Mouse (Mus musculus): Measurements from ENCODE around the gene Hsf4. TPM values are rescaled to one million over a fixed set of nuclear protein-coding genes. Genes with fewer than 3 reads are reported as not detected.
"Not testable (repeated sequence)": the region's sequence is repeated elsewhere in the genome, so short reads cannot be mapped to it uniquely, and the experiment has no call there.

The Hsf4 gene
- 0.54 and 0.76 TPM in 2 replicates for polyA plus RNA-seq (2015; fragmentation: Nextera tagmentation; extraction: Ambion mirVana)

DNA sequence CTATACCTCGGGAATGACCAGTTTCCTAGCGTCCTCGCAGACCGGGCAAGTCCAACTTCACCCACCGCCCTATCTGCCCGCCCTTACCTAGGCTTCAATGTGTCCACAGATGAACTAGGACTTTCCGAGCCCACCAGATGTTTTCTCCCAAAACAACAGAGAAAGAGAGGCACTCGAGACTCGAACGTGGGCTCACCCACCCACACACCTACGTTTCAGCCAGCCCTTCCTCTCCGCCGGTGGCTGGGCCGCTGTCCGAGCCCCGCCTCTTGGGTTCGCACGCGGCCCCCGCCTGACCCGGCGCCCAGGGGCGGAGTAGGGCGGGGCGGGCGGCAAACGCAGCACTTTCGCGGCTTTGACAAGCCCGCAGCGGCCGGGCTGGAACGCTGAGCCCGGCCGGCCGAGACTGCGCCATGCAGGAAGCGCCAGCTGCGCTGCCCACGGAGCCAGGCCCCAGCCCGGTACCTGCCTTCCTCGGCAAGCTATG lies at the start of gene Hsf4:
Gene Hsf4 (plus strand): TSS at position 341 of the 487 bp plus-strand sequence.
- Histone ChIP-seq H3K27ac (replicated peaks) (peak within 1 kb of the TSS; percentile 36), H3K36me3 (no peaks in the 10 kb centered on the region), H3K4me3 (peak within 1 kb of the TSS; percentile 45), H3K27me3 (peaks cover 85% of the 10 kb centered on the region), H3K4me2 (peak within 1 kb of the TSS; percentile 84), H3K4me1 (replicated peaks) (peaks cover 36% of the 10 kb centered on the region), H3K9me3 (no peaks in the 10 kb centered on the region), H3K9ac (peak within 1 kb of the TSS; percentile 40)
- under 1% methylated on average over 42 of the region's 42 CpGs for WGBS
- no peak for ATAC-seq (ENCODE audit: low FRiP score, low read depth)

DNA sequence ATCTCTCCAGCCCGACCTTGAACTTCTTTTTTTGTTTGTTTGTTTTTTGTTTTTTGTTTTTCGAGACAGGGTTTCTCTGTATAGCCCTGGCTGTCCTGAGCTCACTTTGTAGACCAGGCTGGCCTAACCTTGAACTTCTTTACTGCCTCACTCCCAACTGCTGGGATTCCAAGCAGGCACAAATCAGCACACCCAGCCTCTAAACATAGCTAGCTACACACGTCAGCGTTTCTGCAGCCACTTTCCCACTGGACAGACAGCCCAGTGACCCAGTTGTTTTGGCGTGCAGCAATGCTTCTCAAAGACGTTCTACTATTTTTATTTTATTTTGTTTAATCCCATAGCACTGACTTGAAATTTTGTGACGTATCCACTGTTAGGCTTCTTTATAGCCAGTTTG lies 45.8 kb upstream of the Hsf4 start:
- WGBS: 82% methylated on average over 7 of the region's 7 CpGs
- Histone ChIP-seq H3K9me3 (no peaks in the 10 kb centered on the region), H3K4me2 (peak overlapping the region; percentile 92; the same call in 1 of the 2 replicates), H3K4me1 (replicated peaks) (peaks cover 24% of the 10 kb centered on the region), H3K36me3 (no peaks in the 10 kb centered on the region), H3K9ac (peak overlapping the region; percentile 61; the same call in 1 of the 2 replicates), H3K27ac (replicated peaks) (peak overlapping the region; percentile 86; the same call in 1 of the 2 replicates), H3K4me3 (no peak overlapping the region), H3K27me3 (no peaks in the 10 kb centered on the region)
- no peak for ATAC-seq (ENCODE audit: low FRiP score, low read depth)

- 3% methylated on average over 34 of the region's 34 CpGs for WGBS
Measured at GRCm38 (mm10) chr8:105224413-105225271, 45.0 kb upstream of the Hsf4 start, which contains the start of gene D230025D16Rik. Gene D230025D16Rik, plus strand, starts transcription at chr8:105225145.

DNA sequence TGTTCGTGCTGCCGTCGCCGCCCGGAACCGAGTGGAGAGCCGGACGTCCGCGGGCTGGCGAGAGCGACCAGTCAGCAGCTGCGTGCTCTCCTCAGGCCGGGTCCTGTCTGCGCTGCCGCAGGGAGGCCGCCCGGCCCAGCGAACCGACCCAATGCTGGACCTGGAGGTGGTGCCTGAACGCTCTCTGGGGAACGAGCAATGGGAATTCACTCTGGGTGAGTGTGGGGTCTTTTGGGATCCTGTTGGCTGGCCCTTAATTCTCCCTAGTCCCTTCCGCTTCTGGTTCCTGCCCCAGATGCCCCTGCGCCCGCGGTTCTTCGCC lies 44.4 kb upstream of the Hsf4 start:
- Histone ChIP-seq H3K9ac (peak overlapping the region; percentile 91), H3K9me3 (no peaks in the 10 kb centered on the region), H3K4me2 (peak overlapping the region; percentile 92), H3K27me3 (no peaks in the 10 kb centered on the region), H3K4me1 (replicated peaks) (peaks cover 24% of the 10 kb centered on the region), H3K36me3 (no peaks in the 10 kb centered on the region), H3K4me3 (peak overlapping the region; percentile 91), H3K27ac (replicated peaks) (peak overlapping the region; percentile 86)
- no peak; the same call in 1 of the 2 replicates for ATAC-seq (ENCODE audit: low FRiP score, low read depth)
- WGBS: 0% methylated on average over 27 of the region's 27 CpGs

More at GRCm38 (mm10) chr8:105224413-105225271, 45.0 kb upstream of the Hsf4 start, which contains the start of gene D230025D16Rik:
- Histone ChIP-seq H3K4me1 (replicated peaks) (peaks cover 24% of the 10 kb centered on the region), H3K27me3 (no peaks in the 10 kb centered on the region), H3K27ac (replicated peaks) (peak within 1 kb of the TSS; percentile 86), H3K9me3 (no peaks in the 10 kb centered on the region), H3K4me2 (peak within 1 kb of the TSS; percentile 92), H3K9ac (peak within 1 kb of the TSS; percentile 91), H3K4me3 (peak within 1 kb of the TSS; percentile 91), H3K36me3 (no peaks in the 10 kb centered on the region)
- peak; percentile 96 for ATAC-seq (ENCODE audit: low FRiP score, low read depth)

DNA sequence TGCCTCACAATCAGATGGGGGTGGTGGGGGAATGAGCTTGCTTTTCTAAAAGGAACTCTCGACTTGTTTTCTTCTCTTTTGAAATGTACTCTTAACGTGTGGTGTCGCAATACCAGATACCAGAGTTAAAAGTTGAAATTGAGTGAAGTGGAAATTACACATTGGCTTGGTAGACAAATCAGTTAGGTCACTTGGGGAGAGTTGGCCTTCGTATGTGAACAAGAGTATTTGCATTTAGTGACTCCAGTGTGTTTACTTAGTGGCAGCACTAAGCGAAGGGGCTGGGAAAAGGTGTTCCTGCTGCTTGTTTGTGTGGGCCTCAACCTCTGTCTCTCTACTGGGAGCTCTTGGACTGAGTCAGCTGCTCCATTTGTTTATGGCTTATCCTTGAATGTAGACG lies 43.7 kb upstream of the Hsf4 start:
- Histone ChIP-seq H3K27me3 (no peaks in the 10 kb centered on the region), H3K4me3 (peak overlapping the region; percentile 91), H3K4me2 (peak overlapping the region; percentile 92), H3K4me1 (replicated peaks) (peaks cover 24% of the 10 kb centered on the region), H3K27ac (replicated peaks) (no peak overlapping the region), H3K36me3 (no peaks in the 10 kb centered on the region), H3K9ac (peak overlapping the region; percentile 91), H3K9me3 (no peaks in the 10 kb centered on the region)
- no peak for ATAC-seq (ENCODE audit: low FRiP score, low read depth)
- 43% methylated on average over 6 of the region's 6 CpGs for WGBS

GRCm38 (mm10) chr8:105231503-105232320 lies 37.9 kb upstream of the Hsf4 start:
- WGBS: 89% methylated on average over 12 of the region's 12 CpGs
- H3K9me3 ChIP-seq: no peaks in the 10 kb centered on the region
- H3K9ac ChIP-seq: no peak overlapping the region
- peaks cover 6% of the 10 kb centered on the region for H3K36me3 ChIP-seq
- H3K27ac ChIP-seq (replicated peaks): no peak overlapping the region
- H3K4me1 ChIP-seq (replicated peaks): peaks cover 3% of the 10 kb centered on the region; the same call in 1 of the 2 replicates
- H3K4me3 ChIP-seq: no peak overlapping the region
- ATAC-seq (ENCODE audit: low FRiP score, low read depth): no peak
- H3K27me3 ChIP-seq: no peaks in the 10 kb centered on the region
- no peak overlapping the region for H3K4me2 ChIP-seq

DNA sequence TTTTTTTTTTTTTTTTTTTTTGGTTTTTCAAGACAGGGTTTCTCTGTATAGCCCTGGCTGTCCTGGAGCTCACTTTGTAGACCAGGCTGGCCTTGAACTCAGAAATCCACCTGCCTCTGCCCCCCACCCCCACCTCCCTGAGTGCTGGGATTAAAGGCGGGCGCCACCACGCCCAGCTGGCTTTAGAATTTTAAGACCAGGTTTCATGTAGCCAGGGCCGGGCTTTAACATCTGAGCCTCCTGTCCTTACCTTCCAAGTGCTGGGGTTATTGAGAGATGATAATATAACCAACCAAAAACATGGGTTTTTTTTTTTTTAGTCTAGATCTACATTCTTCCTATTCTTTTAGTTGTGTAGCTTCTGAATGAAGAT lies 37.3 kb upstream of the Hsf4 start:
- ATAC-seq (ENCODE audit: low FRiP score, low read depth); H3K27me3 ChIP-seq; H3K4me2 ChIP-seq; H3K9me3 ChIP-seq; H3K36me3 ChIP-seq; H3K4me1 ChIP-seq (replicated peaks); H3K9ac ChIP-seq; H3K27ac ChIP-seq (replicated peaks); H3K4me3 ChIP-seq: not testable (repeated sequence)
- 95% methylated on average over 4 of the region's 4 CpGs for WGBS

- peaks cover 6% of the 10 kb centered on the region for H3K36me3 ChIP-seq
- no peaks in the 10 kb centered on the region for H3K9me3 ChIP-seq
- no peak overlapping the region for H3K27ac ChIP-seq (replicated peaks)
- H3K9ac ChIP-seq: no peak overlapping the region
- WGBS: 79% methylated on average over 1 of the region's 1 CpGs
- H3K4me3 ChIP-seq: no peak overlapping the region
- no peak overlapping the region for H3K4me2 ChIP-seq
- H3K27me3 ChIP-seq: no peaks in the 10 kb centered on the region
- no peaks in the 10 kb centered on the region for H3K4me1 ChIP-seq (replicated peaks)
- no peak for ATAC-seq (ENCODE audit: low FRiP score, low read depth)
Measured at GRCm38 (mm10) chr8:105233126-105233935, 36.3 kb upstream of the Hsf4 start.

- WGBS: 93% methylated on average over 1 of the region's 1 CpGs
- peaks cover 22% of the 10 kb centered on the region for H3K36me3 ChIP-seq
- ATAC-seq (ENCODE audit: low FRiP score, low read depth): no peak
Measured at GRCm38 (mm10) chr8:105235206-105235605, 34.4 kb upstream of the Hsf4 start.

DNA sequence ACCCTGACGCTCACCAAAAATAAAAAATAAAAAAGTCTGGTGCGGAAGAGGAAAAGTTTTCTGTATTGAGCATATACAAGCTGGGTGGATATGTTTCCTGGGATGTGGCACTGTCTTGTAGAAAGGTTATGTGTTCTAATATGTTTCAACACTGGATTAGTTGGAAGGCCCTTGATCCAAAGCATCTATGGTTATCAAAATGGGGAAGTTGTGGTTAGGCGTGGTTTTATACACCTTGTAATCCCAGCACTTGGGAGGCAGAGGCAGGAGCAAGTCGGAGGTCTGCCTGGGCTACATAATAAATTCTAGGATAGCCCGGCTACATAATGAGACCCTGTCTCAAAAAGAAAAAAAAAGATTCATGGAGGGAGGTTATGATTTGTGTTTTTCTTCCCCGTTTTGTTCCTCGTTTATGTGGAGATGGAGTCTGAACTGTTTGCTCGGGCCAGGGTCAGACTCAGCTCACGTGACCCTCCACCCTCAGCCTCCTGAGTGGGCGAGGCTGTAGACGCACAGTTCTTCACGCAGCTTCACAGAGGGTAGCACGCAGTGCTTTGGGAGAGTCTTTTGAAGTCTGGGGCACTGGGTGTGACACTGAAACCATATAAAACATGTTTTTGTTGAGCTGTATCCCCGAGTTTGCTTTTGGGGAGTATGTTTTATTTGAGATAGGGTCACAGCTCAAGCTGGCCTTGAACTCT lies 32.0 kb upstream of the Hsf4 start:
- Histone ChIP-seq H3K4me2 (no peak overlapping the region), H3K36me3 (peaks cover 41% of the 10 kb centered on the region), H3K27ac (replicated peaks) (no peak overlapping the region), H3K4me3 (no peak overlapping the region), H3K4me1 (replicated peaks) (no peaks in the 10 kb centered on the region), H3K9ac (no peak overlapping the region), H3K9me3 (no peaks in the 10 kb centered on the region), H3K27me3 (no peaks in the 10 kb centered on the region)
- no peak for ATAC-seq (ENCODE audit: low FRiP score, low read depth)
- 91% methylated on average over 14 of the region's 14 CpGs for WGBS

More at GRCm38 (mm10) chr8:105235206-105235605, 34.4 kb upstream of the Hsf4 start:
- Histone ChIP-seq H3K9ac (no peak overlapping the region), H3K27me3 (no peaks in the 10 kb centered on the region), H3K4me2 (no peak overlapping the region), H3K27ac (replicated peaks) (no peak overlapping the region), H3K9me3 (no peaks in the 10 kb centered on the region), H3K4me1 (replicated peaks) (no peaks in the 10 kb centered on the region), H3K4me3 (no peak overlapping the region)

DNA sequence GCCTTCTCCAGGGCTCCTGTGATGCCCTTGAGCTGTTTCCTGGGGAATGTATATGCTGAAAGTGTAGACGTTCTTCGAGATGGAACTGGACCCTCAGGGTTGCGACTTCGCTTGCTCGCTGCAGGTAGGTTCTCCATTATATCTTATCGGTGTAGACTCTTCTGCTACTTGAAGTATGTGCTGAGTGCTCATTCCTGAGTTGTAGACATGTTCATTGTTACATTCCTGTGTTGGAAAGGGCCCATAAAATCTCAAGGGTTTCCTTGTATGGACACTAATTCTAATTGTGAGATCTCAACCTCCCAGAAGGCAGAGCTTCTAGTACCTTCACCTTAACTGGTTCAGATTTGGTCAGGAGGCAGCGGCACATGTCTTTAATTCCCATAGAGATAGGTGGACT lies 28.6 kb upstream of the Hsf4 start:
- Histone ChIP-seq H3K36me3 (peaks cover 38% of the 10 kb centered on the region), H3K4me2 (no peak overlapping the region), H3K27me3 (no peaks in the 10 kb centered on the region), H3K27ac (replicated peaks) (no peak overlapping the region), H3K9ac (no peak overlapping the region), H3K9me3 (no peaks in the 10 kb centered on the region), H3K4me1 (replicated peaks) (no peaks in the 10 kb centered on the region), H3K4me3 (no peak overlapping the region)
- ATAC-seq (ENCODE audit: low FRiP score, low read depth): no peak
- 96% methylated on average over 7 of the region's 7 CpGs for WGBS

Data from hindbrain, embryonic 15.5 days (tissue).